Mouse (Mus musculus) neural tube, embryonic 11.5 days (tissue): Measurements from ENCODE around the gene Ece2. TPM values are rescaled to one million over a fixed set of nuclear protein-coding genes. Genes with fewer than 3 reads are reported as not detected.

Source experiments
- ATAC-seq: fragments of 200-750 bp; cut with Nextera tagmentation; 2 replicates; pipeline ENCODE4 v1.8.0; 2017; ENCODE audit warnings: moderate number of reproducible peaks, mild to moderate bottlenecking, moderate TSS enrichment, moderate library complexity; ENCODE audit not compliant: insufficient read depth, low FRiP score, low TSS enrichment
- DNase-seq: peaks from one replicate; pipeline ENCODE4 v3.0.0-alpha.2; 2015; ENCODE audit warnings: low spot score
- H3K27ac ChIP-seq: fragments of 300-500 bp; sonication (generic); 2 replicates; pipeline ENCODE4 v1.5.1; 2014; ENCODE audit warnings: low read depth, mild to moderate bottlenecking, low read length
- H3K27me3 ChIP-seq: fragments of 300-500 bp; sonication (generic); 2 replicates; pipeline ENCODE4 v1.6.1; 2014; ENCODE audit warnings: mild to moderate bottlenecking, low read length, mixed read lengths; ENCODE audit not compliant: control insufficient read depth, insufficient read depth
- H3K36me3 ChIP-seq: fragments of 300-500 bp; sonication (generic); 2 replicates; pipeline ENCODE4 v1.6.1; 2014; ENCODE audit warnings: mild to moderate bottlenecking, low read length, moderate library complexity, mixed read lengths; ENCODE audit not compliant: control insufficient read depth, insufficient read depth
- H3K4me1 ChIP-seq: fragments of 300-500 bp; sonication (generic); 2 replicates; pipeline ENCODE4 v1.6.1; 2014; ENCODE audit warnings: low read length, mixed read lengths; ENCODE audit not compliant: control insufficient read depth, insufficient read depth
- H3K4me2 ChIP-seq: fragments of 300-500 bp; sonication (generic); 2 replicates; pipeline ENCODE4 v1.6.1; 2014; ENCODE audit warnings: low read depth, mild to moderate bottlenecking, moderate library complexity
- H3K4me3 ChIP-seq: fragments of 300-500 bp; sonication (generic); 2 replicates; pipeline ENCODE4 v1.5.1; 2014; ENCODE audit warnings: low read depth, low read length
- H3K9ac ChIP-seq: fragments of 300-500 bp; sonication (generic); 2 replicates; pipeline ENCODE4 v1.6.1; 2014; ENCODE audit warnings: mild to moderate bottlenecking, low read length
- H3K9me3 ChIP-seq: fragments of 300-500 bp; sonication (generic); 2 replicates; pipeline ENCODE4 v1.6.1; 2016; ENCODE audit warnings: low read length; ENCODE audit not compliant: control insufficient read depth
- WGBS: fragments of 180-500 bp; shearing (Covaris S2); extraction: QIAGEN DNeasy Blood & Tissue Kit; methylation state at CpG from one replicate; pipeline ENCODE4 v1.1.7; 2014; 5-methylcytosine and 5-hydroxymethylcytosine counted together
- polyA plus RNA-seq: library from polyadenylated mRNA; unstranded; fragments of >200 nt; fragmentation: Nextera tagmentation; extraction: Ambion mirVana; gene quantifications from 2 replicates; pipeline ENCODE4 v1.2.1, GENCODE M21; 2014

The Ece2 gene
- polyA plus RNA-seq, 1 experiment from 2014 or later: 4.6 TPM

DNA sequence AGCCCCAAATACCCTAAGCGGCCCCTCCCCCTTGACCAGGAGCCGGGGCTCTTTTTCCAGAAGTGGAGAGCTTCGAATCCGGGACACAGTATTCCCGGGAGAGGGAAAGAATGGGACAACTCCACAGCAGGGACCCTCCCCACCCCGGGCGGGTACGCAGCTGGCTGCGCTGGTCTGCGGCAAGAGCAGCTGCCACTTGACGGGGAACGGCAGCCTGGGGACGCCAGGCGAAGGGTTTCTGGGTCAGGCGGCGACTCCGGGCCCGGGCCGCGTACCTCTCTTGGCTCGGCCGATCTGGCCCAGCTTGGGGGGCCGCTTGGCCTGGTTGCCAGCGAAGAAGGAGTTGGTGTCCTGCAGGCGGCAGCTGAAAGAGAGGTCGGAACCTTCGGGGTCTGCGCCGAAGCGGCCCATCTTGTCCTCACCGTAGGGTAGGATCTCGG is 8.9 kb upstream of the Ece2 start:
- peaks cover 11% of the 10 kb centered on the region for H3K4me1 ChIP-seq
- H3K9ac ChIP-seq: peak overlapping the region; percentile 70
- ATAC-seq: peak; percentile 33; the same call in 1 of the 2 replicates
- H3K36me3 ChIP-seq: no peaks in the 10 kb centered on the region
- no peaks in the 10 kb centered on the region for H3K9me3 ChIP-seq
- H3K4me2 ChIP-seq: peak overlapping the region; percentile 99
- H3K27me3 ChIP-seq: no peaks in the 10 kb centered on the region
- peak overlapping the region; percentile 87 for H3K27ac ChIP-seq
- peak; percentile 67 for DNase-seq
- WGBS: under 1% methylated on average over 32 of the region's 32 CpGs
- H3K4me3 ChIP-seq: peak overlapping the region; percentile 77

- peak; percentile 66 for DNase-seq
- no peaks in the 10 kb centered on the region for H3K9me3 ChIP-seq
- H3K4me2 ChIP-seq: peak within 1 kb of the TSS; percentile 99
- H3K4me1 ChIP-seq: peaks cover 11% of the 10 kb centered on the region
- peak within 1 kb of the TSS; percentile 70 for H3K9ac ChIP-seq
- peak within 1 kb of the TSS; percentile 87 for H3K27ac ChIP-seq
- H3K27me3 ChIP-seq: no peaks in the 10 kb centered on the region
- peak within 1 kb of the TSS; percentile 77 for H3K4me3 ChIP-seq
- WGBS: under 1% methylated on average over 77 of the region's 92 CpGs
- ATAC-seq: peak; percentile 54
- no peaks in the 10 kb centered on the region for H3K36me3 ChIP-seq
Observed at GRCm38 (mm10) chr16:20621191-20621990, 8.2 kb upstream of the Ece2 start, which contains the start of gene Camk2n2. Camk2n2 (minus strand) TSS chr16:20621287.

DNA sequence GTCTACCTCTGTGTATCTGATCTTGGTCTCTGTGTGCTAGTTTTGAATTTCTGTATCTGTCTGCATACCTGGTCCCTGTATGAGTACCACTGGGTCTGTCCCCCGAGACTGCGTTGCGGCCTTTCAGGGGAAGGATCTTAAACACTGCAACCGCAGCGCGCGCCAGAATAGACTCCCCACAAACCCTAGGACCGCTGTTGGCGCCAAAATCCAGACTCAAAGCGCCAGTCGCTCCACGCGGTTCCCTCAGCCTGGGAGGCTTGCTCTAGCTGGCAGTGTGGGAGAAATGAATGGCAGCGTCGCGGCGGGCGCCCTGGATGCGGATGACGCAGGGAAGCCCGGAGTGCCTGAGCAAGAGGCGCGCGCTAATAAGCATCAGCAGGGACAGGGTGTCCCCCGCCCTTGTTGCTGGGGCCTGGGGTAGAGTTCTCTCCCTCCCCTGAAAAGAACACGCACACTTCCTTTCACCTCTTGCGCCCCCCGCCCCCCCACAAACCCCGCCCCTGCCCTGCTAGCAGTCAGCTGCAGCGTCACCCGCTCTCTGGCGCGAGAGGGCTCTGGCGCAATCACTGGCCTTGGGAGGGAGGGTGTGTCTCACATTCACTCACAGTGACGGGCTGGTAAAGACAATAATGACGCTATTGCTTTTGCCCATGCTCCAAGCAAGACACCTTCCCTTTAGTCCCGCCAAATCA is 7.5 kb upstream of the Ece2 start:
- Histone ChIP-seq H3K4me3 (peak overlapping the region; percentile 77), H3K27ac (peak overlapping the region; percentile 87), H3K4me1 (peaks cover 11% of the 10 kb centered on the region), H3K36me3 (no peaks in the 10 kb centered on the region), H3K9me3 (no peaks in the 10 kb centered on the region), H3K27me3 (no peaks in the 10 kb centered on the region), H3K4me2 (peak overlapping the region; percentile 99), H3K9ac (peak overlapping the region; percentile 70)
- ATAC-seq: peak; percentile 33
- WGBS: under 1% methylated on average over 36 of the region's 37 CpGs
- DNase-seq: peak; percentile 74

- Histone ChIP-seq H3K27ac (no peak overlapping the region), H3K27me3 (no peaks in the 10 kb centered on the region), H3K4me1 (peaks cover 11% of the 10 kb centered on the region), H3K4me3 (no peak overlapping the region), H3K9me3 (no peaks in the 10 kb centered on the region), H3K9ac (no peak overlapping the region), H3K4me2 (no peak overlapping the region), H3K36me3 (no peaks in the 10 kb centered on the region)
- DNase-seq: no peak
- ATAC-seq: no peak
- WGBS: 70% methylated on average over 2 of the region's 2 CpGs
Observed at GRCm38 (mm10) chr16:20623211-20623610, 6.4 kb upstream of the Ece2 start.

DNA sequence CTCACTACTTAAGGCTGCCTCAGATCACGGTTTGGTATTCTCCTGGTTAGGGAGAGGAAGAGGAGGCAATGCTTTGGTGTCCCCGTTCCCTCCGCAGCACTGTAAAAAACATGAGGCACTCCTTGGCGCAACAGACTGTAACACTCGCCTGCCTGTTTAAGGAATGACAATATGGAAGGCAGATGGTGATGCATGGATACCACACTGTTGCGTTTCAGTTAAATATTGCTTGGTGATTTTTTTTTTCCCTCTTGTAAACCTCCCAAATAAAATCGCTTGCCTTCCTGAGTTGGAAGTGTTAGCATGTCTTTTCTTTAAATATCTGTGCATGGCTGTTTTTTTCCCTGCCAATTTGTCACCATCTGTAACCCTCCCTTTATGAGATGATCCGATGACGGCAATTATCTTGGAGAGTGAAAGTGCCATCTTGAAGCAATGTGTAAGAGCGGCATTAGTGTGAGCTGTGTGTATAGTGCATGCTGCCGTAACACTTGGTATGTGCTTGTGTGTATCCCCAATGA is 697 bp upstream of the Ece2 start:
- no peaks in the 10 kb centered on the region for H3K27me3 ChIP-seq
- H3K36me3 ChIP-seq: no peaks in the 10 kb centered on the region
- no peak overlapping the region for H3K9ac ChIP-seq
- H3K4me3 ChIP-seq: no peak overlapping the region
- WGBS: 53% methylated on average over 11 of the region's 11 CpGs
- H3K9me3 ChIP-seq: no peaks in the 10 kb centered on the region
- H3K4me1 ChIP-seq: no peaks in the 10 kb centered on the region
- no peak overlapping the region for H3K27ac ChIP-seq
- no peak for DNase-seq
- no peak for ATAC-seq
- H3K4me2 ChIP-seq: peak overlapping the region; percentile 90

DNA sequence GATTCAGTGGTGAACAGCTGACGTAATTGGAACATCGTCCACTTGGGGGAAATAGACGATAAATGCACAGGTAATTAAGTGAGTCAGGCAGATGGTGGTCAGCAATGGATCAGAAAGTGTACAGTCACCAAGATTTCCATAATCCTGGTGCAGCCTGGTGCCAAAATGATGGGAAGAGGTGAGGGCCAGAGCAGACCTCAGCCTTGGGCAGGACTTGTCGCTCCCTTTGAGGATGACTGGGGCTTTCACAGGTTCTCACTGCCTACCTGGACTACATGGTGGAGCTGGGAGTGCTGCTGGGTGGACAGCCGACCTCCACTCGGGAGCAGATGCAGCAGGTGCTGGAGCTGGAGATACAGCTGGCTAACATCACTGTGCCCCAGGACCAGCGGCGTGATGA is 7.8 kb downstream of the Ece2 start:
- no peak overlapping the region for H3K9ac ChIP-seq
- H3K4me1 ChIP-seq: no peaks in the 10 kb centered on the region
- DNase-seq (no peak), ATAC-seq (no peak)
- H3K27me3 ChIP-seq: no peaks in the 10 kb centered on the region
- no peak overlapping the region for H3K27ac ChIP-seq
- no peak overlapping the region for H3K4me2 ChIP-seq
- H3K4me3 ChIP-seq: no peak overlapping the region
- H3K9me3 ChIP-seq: no peaks in the 10 kb centered on the region
- WGBS: 85% methylated on average over 8 of the region's 8 CpGs
- H3K36me3 ChIP-seq: no peaks in the 10 kb centered on the region

DNA sequence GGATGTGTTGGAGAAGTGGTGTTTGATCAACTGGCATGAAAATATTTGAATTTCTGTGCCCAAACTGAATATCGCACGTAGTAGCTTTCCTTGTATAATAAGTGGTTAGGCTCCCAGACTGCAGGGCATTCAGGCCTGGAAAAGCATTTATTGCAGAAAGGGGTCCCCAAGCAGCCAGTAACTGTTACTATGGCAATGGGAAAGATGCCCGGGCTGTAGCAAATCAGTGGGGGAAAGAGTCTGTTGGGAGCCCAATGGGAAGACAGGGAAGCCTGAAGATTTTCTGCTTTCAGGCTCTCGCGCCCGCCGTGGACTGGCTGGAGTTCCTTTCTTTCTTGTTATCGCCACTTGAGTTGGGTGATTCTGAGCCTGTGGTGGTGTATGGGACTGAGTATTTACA is 8.7 kb downstream of the Ece2 start:
- no peaks in the 10 kb centered on the region for H3K9me3 ChIP-seq
- ATAC-seq: no peak
- DNase-seq: no peak
- no peak overlapping the region for H3K4me3 ChIP-seq
- H3K9ac ChIP-seq: no peak overlapping the region
- no peak overlapping the region for H3K4me2 ChIP-seq
- WGBS: 74% methylated on average over 8 of the region's 8 CpGs
- no peaks in the 10 kb centered on the region for H3K36me3 ChIP-seq
- H3K27me3 ChIP-seq: no peaks in the 10 kb centered on the region
- H3K27ac ChIP-seq: no peak overlapping the region
- H3K4me1 ChIP-seq: no peaks in the 10 kb centered on the region

- no peaks in the 10 kb centered on the region for H3K27me3 ChIP-seq
- no peak overlapping the region for H3K9ac ChIP-seq
- no peak overlapping the region for H3K27ac ChIP-seq
- ATAC-seq: peak; percentile 45
- H3K36me3 ChIP-seq: no peaks in the 10 kb centered on the region
- WGBS: under 1% methylated on average over 8 of the region's 8 CpGs
- DNase-seq: peak; percentile 80
- H3K9me3 ChIP-seq: no peaks in the 10 kb centered on the region
- H3K4me1 ChIP-seq: no peaks in the 10 kb centered on the region
- H3K4me2 ChIP-seq: no peak overlapping the region
- no peak overlapping the region for H3K4me3 ChIP-seq
Observed at GRCm38 (mm10) chr16:20642161-20642560, 12.5 kb downstream of the Ece2 start.
